Mouse (Mus musculus): ENCODE measurements at regions not wholly inside any gene's neighbourhood (a gene's known extent, or its start where the extent isn't known, plus 50 kb on each side); places are given as distances from the start of the nearest gene placed in this dataset.

- no peak for ATAC-seq
These were observed 62.3 kb downstream of the Zfp706 start for GRCm38 (mm10) chr15:36945309-36945708.

GRCm38 (mm10) chr15:36944556-36945171 lies 62.9 kb downstream of the Zfp706 start:
- Histone ChIP-seq H3K27ac (no peak overlapping the region), H3K4me3 (replicated peaks) (no peak overlapping the region), H3K36me3 (no peaks in the 10 kb centered on the region), H3K4me1 (replicated peaks) (no peaks in the 10 kb centered on the region), H3K9ac (no peak overlapping the region), H3K4me2 (replicated peaks) (no peak overlapping the region), H3K9me3 (no peaks in the 10 kb centered on the region), H3K27me3 (replicated peaks) (no peaks in the 10 kb centered on the region)
- 82% methylated on average over 8 of the region's 8 CpGs for WGBS
- ATAC-seq = no peak

More at GRCm38 (mm10) chr15:36945309-36945708, 62.3 kb downstream of the Zfp706 start:
- Histone ChIP-seq H3K27ac (no peak overlapping the region), H3K27me3 (replicated peaks) (no peaks in the 10 kb centered on the region), H3K36me3 (no peaks in the 10 kb centered on the region), H3K4me2 (replicated peaks) (no peak overlapping the region), H3K4me3 (replicated peaks) (no peak overlapping the region), H3K4me1 (replicated peaks) (no peaks in the 10 kb centered on the region), H3K9ac (no peak overlapping the region), H3K9me3 (no peaks in the 10 kb centered on the region)
- WGBS = 81% methylated on average over 4 of the region's 4 CpGs

- Histone ChIP-seq H3K36me3 (no peaks in the 10 kb centered on the region), H3K4me3 (replicated peaks) (no peak overlapping the region), H3K4me2 (replicated peaks) (no peak overlapping the region), H3K9ac (no peak overlapping the region), H3K9me3 (no peaks in the 10 kb centered on the region), H3K27me3 (replicated peaks) (no peaks in the 10 kb centered on the region), H3K27ac (no peak overlapping the region), H3K4me1 (replicated peaks) (no peaks in the 10 kb centered on the region)
- ATAC-seq = no peak
- 53% methylated on average over 12 of the region's 12 CpGs for WGBS
These were observed 64.0 kb downstream of the Zfp706 start for GRCm38 (mm10) chr15:36943492-36944112.

- peaks cover 9% of the 10 kb centered on the region for H3K4me1 ChIP-seq (replicated peaks)
- H3K4me2 ChIP-seq (replicated peaks) = no peak overlapping the region
- no peak overlapping the region for H3K27ac ChIP-seq
- H3K27me3 ChIP-seq (replicated peaks) = no peaks in the 10 kb centered on the region
- 73% methylated on average over 4 of the region's 4 CpGs for WGBS
- ATAC-seq = no peak
- no peaks in the 10 kb centered on the region for H3K9me3 ChIP-seq
- no peak overlapping the region for H3K9ac ChIP-seq
- H3K36me3 ChIP-seq = no peaks in the 10 kb centered on the region
- H3K4me3 ChIP-seq (replicated peaks) = no peak overlapping the region
These were observed 65.3 kb downstream of the Zfp706 start for GRCm38 (mm10) chr15:36942261-36942660.

DNA sequence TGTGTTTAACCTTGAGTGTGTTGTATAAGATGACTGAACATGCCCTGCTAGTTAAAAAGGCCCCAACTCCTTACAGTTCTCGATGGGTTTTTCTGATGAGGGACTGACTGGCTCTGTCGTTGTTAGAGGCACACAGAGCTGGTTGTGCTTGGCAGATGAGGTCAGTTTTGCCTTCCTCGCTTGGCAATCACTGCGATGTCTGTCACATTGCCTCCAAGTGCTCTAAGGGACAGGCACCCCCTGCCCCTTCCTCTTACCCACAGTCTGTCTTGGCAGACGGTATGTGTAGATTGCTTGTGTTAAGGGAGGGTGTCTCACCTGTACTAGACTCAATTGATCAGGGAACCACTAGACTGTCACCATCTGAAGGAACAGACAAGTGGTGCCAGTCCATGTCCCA lies 65.8 kb downstream of the Zfp706 start:
- no peaks in the 10 kb centered on the region for H3K9me3 ChIP-seq
- no peak overlapping the region for H3K4me3 ChIP-seq (replicated peaks)
- no peak overlapping the region for H3K27ac ChIP-seq
- no peak overlapping the region for H3K4me2 ChIP-seq (replicated peaks)
- H3K27me3 ChIP-seq (replicated peaks) = no peaks in the 10 kb centered on the region
- no peak for ATAC-seq
- no peaks in the 10 kb centered on the region for H3K36me3 ChIP-seq
- no peak overlapping the region for H3K9ac ChIP-seq
- WGBS = 89% methylated on average over 5 of the region's 5 CpGs
- H3K4me1 ChIP-seq (replicated peaks) = peaks cover 10% of the 10 kb centered on the region

GRCm38 (mm10) chr15:36939608-36940007 lies 68.0 kb downstream of the Zfp706 start:
- ATAC-seq = no peak
- H3K4me2 ChIP-seq (replicated peaks) = no peak overlapping the region
- peaks cover 10% of the 10 kb centered on the region for H3K4me1 ChIP-seq (replicated peaks)
- H3K27ac ChIP-seq = no peak overlapping the region
- H3K9me3 ChIP-seq = no peaks in the 10 kb centered on the region
- no peak overlapping the region for H3K4me3 ChIP-seq (replicated peaks)
- 85% methylated on average over 9 of the region's 9 CpGs for WGBS
- H3K9ac ChIP-seq = no peak overlapping the region
- no peaks in the 10 kb centered on the region for H3K27me3 ChIP-seq (replicated peaks)
- no peaks in the 10 kb centered on the region for H3K36me3 ChIP-seq

- no peaks in the 10 kb centered on the region for H3K9me3 ChIP-seq
- WGBS = 31% methylated on average over 9 of the region's 9 CpGs
- peak overlapping the region; percentile 73; the same call in 1 of the 2 replicates for H3K9ac ChIP-seq
- H3K27ac ChIP-seq = no peak overlapping the region
- no peaks in the 10 kb centered on the region for H3K27me3 ChIP-seq (replicated peaks)
- ATAC-seq = peak; percentile 23; the same call in 1 of the 2 replicates
- H3K4me3 ChIP-seq (replicated peaks) = peak overlapping the region; percentile 54
- H3K36me3 ChIP-seq = no peaks in the 10 kb centered on the region
- peaks cover 10% of the 10 kb centered on the region for H3K4me1 ChIP-seq (replicated peaks)
- peak overlapping the region; percentile 88 for H3K4me2 ChIP-seq (replicated peaks)
These were observed 68.4 kb downstream of the Zfp706 start for GRCm38 (mm10) chr15:36939153-36939552.

DNA sequence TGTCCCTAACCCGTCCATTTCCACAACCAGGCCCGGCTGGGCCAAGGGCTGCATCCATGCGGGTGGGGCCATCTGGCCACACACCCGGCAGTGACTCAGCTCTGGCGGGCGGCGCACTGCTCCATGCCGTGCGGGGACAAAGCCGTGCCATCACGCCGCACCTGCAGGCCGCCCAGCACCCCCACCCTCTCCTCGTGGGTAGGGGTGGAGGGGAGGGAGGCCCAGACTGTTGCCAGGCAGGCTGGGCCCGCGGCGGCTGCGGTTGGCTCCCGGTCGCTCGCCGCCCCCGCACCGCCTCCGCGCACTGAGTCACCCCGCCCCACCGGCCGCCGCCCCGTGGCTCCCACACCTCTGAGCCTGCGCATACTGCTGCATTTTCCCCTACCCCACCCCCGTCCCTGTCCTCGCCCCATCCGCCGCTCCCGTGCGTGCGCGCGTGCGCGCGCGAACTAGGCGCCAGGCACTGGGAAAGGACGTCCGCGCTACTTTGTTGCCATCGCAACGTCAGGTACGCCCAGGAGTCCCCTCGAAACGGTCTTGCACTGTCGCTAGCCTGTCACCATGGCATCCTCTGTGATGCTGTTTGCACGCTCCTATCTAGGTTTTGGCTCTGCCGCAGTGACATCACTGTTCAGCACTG lies 68.9 kb downstream of the Zfp706 start:
- H3K27ac ChIP-seq = peak overlapping the region; percentile 87
- H3K4me2 ChIP-seq (replicated peaks) = peak overlapping the region; percentile 88
- peaks cover 10% of the 10 kb centered on the region for H3K4me1 ChIP-seq (replicated peaks)
- ATAC-seq = peak; percentile 97
- H3K4me3 ChIP-seq (replicated peaks) = peak overlapping the region; percentile 54
- no peaks in the 10 kb centered on the region for H3K9me3 ChIP-seq
- no peaks in the 10 kb centered on the region for H3K27me3 ChIP-seq (replicated peaks)
- H3K9ac ChIP-seq = peak overlapping the region; percentile 73
- no peaks in the 10 kb centered on the region for H3K36me3 ChIP-seq
- WGBS = under 1% methylated on average over 54 of the region's 57 CpGs

DNA sequence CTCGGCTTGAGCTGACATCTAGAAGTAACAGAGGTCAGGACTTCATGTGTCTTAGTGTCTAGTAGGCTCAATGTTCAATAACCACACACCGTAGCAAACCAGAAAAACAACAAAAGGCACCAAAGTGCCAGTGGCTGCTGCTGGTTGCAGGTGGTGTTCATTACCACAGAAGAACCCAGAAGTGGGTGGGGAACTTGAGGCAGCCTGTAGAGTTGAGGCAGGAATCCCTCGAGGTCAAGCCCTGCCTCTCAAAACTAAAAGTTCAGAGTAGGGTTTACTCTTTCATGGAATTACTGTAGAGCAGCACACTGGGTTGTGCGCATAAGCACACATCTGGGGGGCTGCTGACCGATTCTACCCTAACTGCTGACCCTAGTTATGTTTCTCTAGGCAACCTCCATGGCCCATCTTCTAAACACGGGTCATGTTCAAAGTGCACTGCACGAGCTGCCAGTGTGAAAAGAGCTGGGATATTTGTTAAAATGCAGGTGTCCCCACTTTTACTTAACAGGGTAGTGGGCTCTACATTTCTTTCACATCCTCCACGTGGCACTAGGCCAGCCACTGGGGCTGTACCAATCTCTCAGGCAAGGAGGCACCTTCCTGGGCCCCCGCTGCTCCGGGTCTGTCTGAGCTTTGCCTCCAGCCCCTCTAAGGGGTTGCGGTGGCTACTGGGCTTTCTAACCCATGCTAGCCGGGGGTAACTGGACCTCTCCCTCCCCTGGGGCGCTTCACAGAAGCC lies 69.6 kb downstream of the Zfp706 start:
- H3K4me1 ChIP-seq (replicated peaks) = peaks cover 16% of the 10 kb centered on the region
- peak overlapping the region; percentile 73 for H3K9ac ChIP-seq
- no peak for ATAC-seq
- no peaks in the 10 kb centered on the region for H3K9me3 ChIP-seq
- no peaks in the 10 kb centered on the region for H3K27me3 ChIP-seq (replicated peaks)
- H3K27ac ChIP-seq = peak overlapping the region; percentile 87
- peak overlapping the region; percentile 54 for H3K4me3 ChIP-seq (replicated peaks)
- 26% methylated on average over 13 of the region's 13 CpGs for WGBS
- no peaks in the 10 kb centered on the region for H3K36me3 ChIP-seq
- peak overlapping the region; percentile 88 for H3K4me2 ChIP-seq (replicated peaks)

GRCm38 (mm10) chr15:36937067-36937657 lies 70.4 kb downstream of the Zfp706 start:
- no peak for ATAC-seq
- no peaks in the 10 kb centered on the region for H3K27me3 ChIP-seq (replicated peaks)
- no peak overlapping the region for H3K4me2 ChIP-seq (replicated peaks)
- H3K9ac ChIP-seq = no peak overlapping the region
- WGBS = 83% methylated on average over 11 of the region's 11 CpGs
- H3K27ac ChIP-seq = no peak overlapping the region
- H3K36me3 ChIP-seq = no peaks in the 10 kb centered on the region
- H3K9me3 ChIP-seq = no peaks in the 10 kb centered on the region
- peaks cover 20% of the 10 kb centered on the region for H3K4me1 ChIP-seq (replicated peaks)
- no peak overlapping the region for H3K4me3 ChIP-seq (replicated peaks)

DNA sequence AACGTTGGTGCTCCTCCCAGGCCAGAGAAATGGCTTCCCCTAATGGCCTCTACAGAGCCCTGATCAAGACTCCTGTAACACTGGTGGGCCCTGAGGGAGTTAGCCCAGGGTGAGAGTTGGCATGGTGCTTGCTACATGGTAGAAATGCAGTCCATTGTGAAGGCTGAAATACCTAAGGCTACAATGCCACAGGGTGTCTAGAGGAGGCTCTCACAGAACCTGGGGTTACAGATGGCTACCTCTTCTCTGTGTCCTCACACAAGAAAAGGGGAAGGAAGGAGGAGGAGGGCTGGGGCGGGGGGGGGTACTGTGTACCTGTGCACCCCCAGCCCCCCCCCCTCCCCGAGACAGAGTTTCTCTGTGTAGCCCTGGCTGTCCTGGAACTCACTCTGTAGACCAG lies 72.8 kb downstream of the Zfp706 start:
- Histone ChIP-seq H3K4me3 (replicated peaks) (no peak overlapping the region), H3K9ac (no peak overlapping the region), H3K36me3 (no peaks in the 10 kb centered on the region), H3K9me3 (no peaks in the 10 kb centered on the region), H3K4me1 (replicated peaks) (peaks cover 20% of the 10 kb centered on the region), H3K27ac (no peak overlapping the region), H3K4me2 (replicated peaks) (no peak overlapping the region), H3K27me3 (replicated peaks) (no peaks in the 10 kb centered on the region)
- WGBS = 71% methylated on average over 2 of the region's 3 CpGs
- ATAC-seq = no peak

DNA sequence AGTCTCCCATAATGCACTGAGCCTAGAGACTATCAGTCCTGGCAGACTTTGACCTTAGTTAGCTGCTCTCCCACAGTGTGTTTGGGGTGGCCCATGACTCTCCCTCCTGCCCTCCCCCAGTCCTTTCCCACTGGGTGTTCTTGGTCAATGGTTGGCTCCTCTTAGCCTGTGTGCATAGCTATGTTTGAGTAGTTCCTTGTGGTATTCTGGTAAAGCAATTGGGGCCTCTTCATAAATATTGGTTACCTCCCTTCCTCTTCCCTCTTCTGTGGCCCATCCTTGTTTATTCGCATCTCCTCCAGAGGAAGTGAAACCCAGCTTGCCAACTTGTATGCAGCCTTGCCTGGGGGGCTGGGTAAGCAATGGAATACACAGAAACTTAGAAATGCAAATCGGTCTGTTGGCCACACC lies 74.0 kb downstream of the Zfp706 start:
- no peak overlapping the region for H3K4me2 ChIP-seq (replicated peaks)
- 74% methylated on average over 2 of the region's 2 CpGs for WGBS
- H3K9ac ChIP-seq = no peak overlapping the region
- H3K4me1 ChIP-seq (replicated peaks) = peaks cover 20% of the 10 kb centered on the region
- H3K27me3 ChIP-seq (replicated peaks) = no peaks in the 10 kb centered on the region
- H3K4me3 ChIP-seq (replicated peaks) = no peak overlapping the region
- H3K27ac ChIP-seq = no peak overlapping the region
- no peaks in the 10 kb centered on the region for H3K36me3 ChIP-seq
- H3K9me3 ChIP-seq = no peaks in the 10 kb centered on the region
- ATAC-seq = peak; percentile 35; the same call in 1 of the 2 replicates

Data from intestine, embryonic 15.5 days (tissue).